Mouse (Mus musculus) lung, adult 18-20 months (tissue): Measurements from ENCODE around the gene Arhgap9.
"Not testable (repeated sequence)": the region's sequence is repeated elsewhere in the genome, so short reads cannot be mapped to it uniquely, and the experiment has no call there.

Source experiments
- DNase-seq, 2 experiments: peaks; one replicate each; pipeline ENCODE4 v3.0.0; 2022; ENCODE audit warnings: mixed read lengths in 2 of 2

Arhgap9 gene

DNA sequence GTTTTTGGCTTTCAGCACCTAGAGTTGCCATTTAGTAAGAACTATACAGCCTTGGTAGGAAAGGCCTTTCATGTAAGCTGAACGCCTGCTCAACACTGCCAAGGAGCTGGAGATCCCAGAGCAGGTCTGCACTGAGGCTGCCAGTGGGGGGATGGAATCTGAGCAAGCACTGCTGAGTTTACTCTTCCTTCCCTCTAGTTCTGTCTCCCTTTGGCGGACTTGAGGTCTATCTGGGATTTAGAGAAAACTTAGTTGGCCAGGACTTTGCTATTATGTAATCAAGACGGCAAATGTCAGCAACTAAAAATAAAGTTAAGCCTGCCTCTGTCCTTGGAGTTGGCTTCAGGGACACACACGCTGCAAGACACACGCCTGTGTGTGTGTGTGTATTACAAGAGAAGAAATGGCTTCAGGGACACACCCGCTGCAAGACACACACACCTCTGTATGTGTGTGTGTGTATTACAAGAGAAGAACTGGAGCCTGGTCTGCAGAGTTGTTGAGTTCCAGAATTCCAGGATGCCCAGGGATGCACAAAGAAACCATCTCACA lies 28.7 kb upstream of the Arhgap9 start:
- peak in 1 of 2 experiments; percentile 29 for DNase-seq

DNA sequence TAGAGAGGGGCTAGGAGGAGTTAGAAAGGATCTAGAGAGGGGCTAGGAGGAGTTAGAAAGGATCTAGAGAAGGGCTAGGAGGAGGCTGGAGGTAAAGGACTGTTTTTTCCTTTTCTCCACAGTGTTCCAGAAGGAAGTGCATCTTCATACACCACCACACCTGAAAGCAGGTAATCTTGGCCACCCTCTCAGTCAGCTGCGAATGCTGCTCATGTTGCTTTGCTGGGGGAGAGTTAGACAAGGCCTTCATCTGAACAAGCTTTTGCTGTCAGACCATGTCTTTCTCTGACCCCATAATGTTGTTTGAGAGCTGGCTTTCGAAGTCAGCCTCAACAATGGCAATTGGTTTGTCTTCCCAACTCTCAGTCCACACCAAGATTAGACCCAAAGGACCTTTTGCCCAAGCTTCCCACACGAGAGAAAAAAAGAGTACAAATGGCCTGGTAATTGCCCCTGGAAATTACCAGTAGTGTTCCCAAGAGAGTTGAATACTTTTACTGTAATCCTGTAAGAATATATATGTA lies 28.1 kb upstream of the Arhgap9 start:
- no peak for DNase-seq

DNA sequence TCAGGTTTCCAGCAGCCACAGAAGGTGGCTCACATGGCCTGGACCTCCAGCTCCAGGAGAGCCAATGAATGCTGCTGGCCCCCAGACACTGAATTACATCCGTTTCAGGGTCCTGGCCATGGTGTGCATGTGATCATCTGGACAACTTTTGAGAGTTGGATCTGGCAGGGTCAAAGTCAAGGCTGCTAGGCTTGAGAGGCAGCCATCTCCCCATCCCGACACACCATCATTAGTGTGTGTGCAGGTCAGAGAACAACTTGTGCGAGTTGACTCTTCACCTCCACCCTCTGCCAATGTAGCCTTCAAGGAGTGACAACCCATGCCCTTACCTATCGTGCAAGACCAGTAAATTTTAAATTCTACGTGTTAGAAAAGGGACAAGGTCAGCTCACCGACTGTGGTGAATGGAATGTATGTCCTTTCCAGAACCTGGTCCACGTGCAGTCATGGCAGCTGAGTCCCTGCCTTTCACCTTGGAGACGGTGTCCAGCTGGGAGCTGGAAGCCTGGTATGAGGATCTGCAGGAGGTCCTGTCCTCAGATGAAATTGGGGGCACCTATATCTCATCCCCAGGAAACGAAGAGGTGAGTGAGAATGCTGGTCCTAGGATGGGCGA lies 26.8 kb upstream of the Arhgap9 start:
- DNase-seq: no peak

DNA sequence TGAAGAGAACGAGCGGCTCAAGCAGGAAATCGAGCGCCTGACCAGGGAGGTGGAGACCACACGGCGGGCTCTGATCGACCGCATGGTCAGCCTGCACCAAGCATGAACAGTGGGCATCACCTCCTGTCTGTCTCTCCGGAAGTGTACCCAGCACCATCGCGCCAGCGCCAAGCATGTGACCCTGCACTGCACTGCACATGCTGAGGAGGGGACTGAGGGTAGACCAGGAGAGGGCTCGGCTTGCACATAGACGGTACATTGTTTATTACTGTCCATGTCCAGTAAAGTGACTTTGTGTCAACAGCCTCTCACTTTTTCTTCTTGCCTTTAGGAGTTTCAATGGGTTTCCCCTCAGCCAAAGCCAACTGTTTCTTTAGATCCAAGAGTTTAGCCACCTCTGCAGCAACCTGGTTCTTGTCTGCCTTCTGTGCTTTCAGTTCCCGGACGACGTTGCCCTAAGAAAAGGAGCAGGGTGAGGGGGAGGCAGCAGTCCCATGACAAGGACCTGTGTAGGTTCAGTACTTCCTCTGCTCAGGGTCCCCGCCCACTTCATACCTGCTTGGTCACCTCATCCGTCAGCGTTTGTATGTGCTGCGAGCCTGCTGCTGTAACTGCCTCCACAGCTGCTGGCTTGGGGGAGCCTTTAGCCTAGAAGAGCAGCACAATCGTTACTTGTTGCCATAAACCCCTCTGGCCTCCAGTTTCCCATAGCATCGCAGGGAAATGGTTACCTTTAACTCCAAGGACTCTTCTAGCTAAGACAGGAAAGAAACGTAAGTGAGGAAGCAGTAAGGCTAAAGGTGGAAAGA lies 25.6 kb upstream of the Arhgap9 start:
- no peak for DNase-seq

DNA sequence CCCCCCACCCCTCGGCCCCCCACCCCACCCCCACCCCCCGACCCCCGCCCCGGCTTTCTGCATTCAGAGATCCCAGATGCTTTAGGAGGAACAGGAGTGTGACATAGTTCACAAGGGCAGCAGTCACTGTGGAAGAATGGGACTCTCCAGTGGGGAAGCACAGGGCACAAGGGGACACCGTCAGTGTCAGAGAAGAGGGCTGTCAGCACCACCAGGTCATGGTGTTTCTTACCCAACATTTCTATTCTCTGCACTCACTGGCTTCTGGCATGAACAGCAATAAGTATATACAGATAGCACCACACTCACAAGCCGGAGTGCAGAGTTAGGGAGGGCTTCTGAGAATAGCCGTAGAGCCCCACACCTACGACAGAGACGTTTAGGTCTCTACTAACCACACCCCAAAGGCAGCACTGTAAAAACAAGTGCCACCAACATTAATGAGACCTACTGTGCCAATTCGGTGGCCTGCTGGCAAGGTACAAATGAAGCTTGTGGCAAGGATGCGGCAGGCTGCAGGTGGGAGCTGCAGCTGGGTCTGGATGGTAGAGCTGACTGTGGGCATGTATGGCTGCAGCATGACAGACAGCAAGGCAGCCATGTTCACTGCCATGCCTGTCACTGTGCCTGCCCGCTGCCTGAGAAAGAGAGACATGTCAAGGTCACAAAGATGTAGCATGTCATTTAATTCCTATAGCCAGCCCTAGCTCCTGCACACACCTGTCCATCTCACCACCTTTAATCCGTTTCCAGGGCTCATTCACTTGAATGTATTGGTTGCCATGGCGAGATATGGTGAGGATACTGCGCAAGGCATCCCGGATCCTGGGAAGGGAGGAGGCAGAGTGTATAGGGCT lies 24.5 kb upstream of the Arhgap9 start:
- DNase-seq: no peak

DNA sequence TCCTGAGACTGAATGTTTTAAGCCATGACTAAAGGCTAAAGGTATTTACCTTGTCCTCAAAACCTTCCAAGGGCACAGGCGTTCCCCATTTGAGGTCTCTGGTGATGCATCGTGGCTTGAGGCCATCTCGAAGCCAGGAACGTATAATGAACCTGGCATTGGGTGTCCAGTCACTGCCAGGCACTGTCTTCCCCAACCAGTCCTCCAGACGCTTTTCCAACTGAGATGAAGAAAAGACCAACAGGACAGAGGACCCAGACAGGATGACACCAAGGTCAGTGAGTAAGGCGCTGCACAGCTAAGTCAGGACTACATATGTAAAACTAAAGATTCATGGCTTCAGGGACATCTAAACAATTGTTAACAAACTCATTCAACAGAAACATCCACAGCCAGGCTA lies 21.4 kb upstream of the Arhgap9 start:
- no peak for DNase-seq

DNA sequence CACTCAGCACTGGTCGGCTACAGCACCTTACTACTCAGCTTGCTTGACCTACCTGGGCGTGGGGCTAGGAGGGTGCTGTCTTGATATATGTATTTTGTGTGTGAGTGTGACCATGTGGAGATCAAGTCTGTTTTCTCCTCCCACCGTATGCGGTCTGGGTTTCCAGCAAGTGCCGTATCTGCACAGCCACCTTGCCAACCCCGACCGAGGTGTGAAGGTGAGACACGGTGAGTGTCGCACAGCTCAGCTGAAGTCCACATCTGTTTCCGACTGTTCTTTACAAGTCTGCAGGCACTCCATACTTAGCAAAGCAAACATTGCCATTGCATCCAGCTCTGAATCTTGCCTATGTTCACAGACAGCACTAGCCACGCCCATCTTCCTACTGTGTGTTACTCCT lies 18.6 kb upstream of the Arhgap9 start:
- DNase-seq: no peak

DNA sequence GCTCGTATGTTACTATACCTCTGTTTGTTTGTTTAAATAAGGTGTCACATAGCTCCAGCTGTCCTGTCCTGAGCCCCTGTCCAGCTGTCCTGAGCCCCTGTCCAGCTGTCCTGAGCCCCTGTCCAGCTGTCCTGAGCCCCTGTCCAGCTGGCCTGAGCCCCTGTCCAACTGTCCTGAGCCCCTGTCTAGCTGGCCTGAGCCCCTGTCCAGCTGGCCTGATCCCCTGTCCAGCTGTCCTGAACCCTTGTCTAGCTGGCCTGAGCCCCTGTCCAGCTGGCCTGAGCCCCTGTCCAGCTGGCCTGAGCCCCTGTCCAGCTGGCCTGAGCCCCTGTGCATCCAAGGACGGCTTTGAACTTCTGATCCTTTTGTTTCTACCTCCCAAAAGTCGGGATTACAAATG lies 12.6 kb upstream of the Arhgap9 start:
- not testable (repeated sequence) for DNase-seq

DNA sequence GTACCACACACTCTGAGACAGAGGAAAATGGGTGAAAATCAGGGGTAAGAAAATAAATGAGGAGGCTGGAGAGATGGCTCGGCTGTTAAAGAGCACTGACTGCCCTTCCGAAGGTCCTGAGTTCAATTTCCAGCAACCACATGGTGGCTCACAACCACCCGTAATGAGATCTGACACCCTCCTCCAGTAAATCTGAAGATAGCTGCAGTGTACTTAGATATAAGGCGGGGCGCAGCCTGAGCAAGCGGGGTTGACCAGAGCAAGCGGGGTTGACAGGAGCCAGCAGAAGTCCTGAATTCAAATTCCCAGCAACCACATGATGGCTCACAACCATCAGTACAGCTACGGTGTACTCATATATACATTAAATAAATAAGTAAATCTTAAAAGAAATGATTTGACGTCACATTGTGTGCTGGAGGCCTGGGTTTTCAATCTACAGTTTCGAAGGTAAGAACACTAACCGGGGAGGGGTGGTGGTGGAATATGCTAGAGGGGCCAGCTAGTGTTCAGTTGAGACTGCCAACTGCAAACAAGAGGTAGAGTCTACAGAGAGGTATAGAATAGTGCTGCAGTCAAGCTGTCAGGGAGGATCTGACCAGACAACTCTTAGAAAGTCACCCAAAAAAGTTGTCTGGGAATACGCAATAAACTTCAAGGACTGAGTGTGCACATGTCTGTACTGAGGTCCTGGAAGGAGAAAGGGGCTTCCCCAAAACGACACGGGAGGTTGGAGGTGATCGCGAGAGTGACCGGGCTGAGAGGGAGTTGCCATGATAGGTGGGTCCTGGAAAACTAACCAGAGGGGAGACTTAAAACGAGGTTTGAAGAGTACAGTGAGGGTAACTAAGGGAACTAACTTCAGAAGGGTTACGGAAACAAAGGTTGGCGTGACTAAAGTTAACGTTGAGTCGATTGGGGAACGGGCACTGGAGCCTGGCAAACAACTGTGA lies 11.0 kb upstream of the Arhgap9 start:
- DNase-seq: peak in 1 of 2 experiments; percentile 37

DNA sequence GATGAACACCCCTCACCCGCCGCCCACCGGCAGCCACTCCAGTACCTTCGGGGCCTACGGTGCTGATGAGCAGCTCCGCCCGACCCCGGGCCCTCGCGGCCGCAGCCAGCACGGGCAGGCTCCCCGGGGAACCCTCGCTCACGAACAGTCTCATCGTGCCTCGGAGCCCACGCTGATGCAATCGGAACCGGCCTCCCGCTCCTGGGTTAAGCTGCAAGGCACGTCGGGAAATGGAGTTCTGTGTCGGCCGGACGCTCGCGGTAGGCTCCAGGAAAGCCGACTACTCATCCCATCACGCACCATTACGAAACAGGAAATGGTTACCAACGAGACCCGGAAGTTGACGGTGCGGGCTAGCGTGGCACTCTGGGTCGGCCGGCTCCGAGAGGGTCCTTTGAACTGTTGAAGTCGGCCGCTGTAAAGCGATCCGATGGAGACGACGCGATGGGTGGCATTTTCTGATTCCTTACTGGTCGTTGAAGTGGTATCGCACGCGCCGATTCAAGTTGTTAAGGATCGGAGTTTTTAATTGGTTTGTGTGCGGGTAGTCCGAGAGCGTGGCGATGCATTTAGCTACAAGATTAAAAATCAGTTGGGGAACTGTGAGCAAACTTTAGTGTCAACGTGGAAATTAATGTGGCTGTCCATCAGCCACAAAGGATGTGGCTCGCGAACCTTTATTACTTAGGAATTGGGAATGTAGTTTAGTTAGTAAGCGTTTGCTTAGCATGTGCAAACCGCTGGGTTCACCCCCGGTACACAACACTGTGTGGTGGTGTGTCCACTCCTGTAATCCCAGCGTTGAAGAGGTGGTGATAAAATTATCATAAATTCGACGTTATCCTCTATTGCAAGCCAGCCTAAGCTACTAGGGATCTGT lies 10.0 kb upstream of the Arhgap9 start, which contains the start of gene Mars:
Mars (minus strand) TSS at position 311 of the 880 bp plus-strand sequence.
- peak; percentile 96 to 97 for DNase-seq

DNA sequence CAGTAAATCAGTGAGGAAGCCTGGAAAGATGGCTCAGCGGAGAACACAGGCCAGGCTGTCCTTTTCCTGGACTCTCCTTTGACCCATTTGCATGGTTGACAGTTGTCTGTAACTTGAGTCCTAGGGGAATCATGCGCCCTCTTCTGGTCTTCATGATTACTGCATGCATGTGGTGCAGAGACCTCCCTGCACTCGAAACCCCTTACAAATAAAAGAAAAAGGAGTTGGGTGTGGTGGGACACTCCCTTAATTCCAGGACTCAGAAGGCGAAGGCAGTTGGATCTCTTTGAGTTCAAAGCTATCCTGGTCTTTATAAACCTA lies 9.4 kb upstream of the Arhgap9 start:
- DNase-seq: peak; percentile 82 to 89

DNA sequence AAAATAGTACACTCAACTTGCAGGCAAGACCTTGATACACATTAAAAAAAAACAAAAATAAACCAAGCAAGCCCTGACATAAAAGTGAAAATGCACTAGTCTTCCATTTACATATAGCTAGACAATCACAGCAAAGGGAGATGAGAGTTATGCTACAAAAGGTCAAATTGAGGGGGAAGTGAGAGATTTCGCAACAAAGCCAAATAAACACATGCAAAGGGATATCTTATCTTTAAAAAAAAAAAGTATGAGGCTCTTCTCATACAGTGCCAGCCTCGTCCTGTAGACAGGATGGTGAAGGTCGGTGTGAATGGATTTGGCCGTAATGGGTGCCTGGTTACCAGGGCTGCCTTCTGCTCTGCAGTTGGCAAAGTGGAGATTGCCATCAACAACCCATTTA lies 8.9 kb upstream of the Arhgap9 start:
- no peak for DNase-seq

DNA sequence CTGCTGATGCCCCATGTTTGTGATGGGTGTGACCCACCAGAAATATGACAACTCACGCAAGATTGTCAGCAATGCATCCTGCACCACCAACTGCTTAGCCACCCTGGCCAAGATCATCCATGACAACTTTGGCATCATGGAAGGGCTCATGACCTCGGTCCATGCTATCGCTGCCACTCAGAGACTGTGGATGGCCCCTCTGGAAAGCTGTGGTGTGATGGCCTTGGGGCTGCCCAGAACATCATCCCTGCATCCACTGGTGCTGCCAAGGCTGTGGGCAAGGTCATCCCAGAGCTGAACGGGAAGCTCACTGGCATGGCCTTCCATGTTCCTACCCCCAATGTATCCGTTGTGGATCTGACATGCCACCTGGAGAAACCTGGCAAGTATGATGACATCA lies 8.2 kb upstream of the Arhgap9 start:
- not testable (repeated sequence) for DNase-seq

DNA sequence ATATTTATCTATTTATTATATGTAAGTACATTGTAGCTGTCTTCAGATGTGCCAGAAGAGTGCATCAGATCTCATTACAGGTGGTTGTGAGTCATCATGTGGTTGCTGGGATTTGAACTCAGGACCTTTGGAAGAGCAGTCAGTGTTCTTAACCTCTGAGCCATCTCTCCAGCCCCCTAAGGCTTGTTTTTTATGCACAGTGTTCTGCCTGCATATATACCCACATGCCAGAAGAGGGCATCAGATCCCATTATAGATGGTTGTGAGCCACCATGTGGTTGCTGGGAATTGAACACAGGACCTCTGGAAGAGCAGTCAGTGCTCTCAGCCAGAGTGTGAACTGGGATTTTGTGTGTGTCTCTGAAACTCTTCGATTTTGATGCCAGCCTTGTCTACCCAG lies 6.8 kb upstream of the Arhgap9 start:
- DNase-seq: not testable (repeated sequence)

DNA sequence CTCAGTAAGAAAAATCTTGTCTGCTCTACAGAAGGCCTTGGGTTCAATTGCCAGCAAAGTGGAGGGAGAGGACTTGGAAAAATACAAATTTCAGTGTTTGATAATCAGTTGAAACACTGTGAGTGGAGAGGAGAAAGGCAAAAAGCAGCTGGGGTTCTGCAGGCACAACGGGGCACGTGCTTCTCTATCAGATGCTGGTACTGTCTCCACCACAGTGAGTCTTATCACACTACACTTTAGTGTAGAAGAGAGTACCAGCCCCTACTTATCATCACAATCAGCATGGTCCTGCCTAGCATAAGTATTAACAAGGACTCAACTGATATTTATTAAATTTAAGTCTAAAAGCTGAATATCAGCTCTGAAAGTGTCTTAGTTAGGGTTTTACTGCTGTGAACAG lies 4.5 kb upstream of the Arhgap9 start:
- no peak for DNase-seq

DNA sequence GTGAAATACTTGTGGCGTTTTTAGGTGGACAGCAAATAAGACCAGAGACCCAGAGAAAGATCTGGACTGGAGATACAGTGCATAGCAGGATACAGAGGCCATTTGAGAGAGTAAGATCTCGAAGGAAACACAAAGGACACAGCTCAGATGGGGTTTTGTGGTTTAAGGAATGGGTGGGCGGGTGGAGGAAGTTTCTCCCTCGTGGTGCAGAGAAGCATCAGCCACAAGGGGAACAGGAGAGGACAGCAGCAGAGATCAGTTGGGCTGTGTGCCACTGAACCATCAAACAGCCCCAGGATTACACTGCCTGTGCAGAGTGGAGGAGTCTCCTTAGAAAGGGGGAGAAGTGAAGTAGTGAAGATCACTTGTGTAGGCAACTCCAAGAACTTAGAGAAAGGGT lies 3.8 kb upstream of the Arhgap9 start:
- no peak for DNase-seq

DNA sequence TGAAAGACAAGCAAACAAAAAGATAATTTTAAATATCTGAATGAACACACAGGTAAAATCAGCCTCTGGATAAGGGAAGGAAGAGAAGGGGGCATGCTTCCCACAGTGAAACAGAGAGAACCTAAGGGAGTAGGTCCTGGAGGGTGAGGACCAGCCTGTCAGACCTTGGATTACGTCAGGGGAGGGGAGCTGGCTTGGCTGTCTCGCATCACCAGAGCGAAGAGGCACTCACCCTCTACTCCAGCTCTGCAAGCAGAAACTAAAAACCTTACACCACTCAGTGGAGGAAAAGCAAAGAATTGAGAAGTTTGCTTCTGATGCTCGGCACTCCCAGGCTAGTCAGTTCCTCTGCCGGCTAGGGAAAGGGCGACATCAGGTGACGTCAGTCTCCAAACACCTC lies 1.8 kb upstream of the Arhgap9 start:
- DNase-seq: no peak

DNA sequence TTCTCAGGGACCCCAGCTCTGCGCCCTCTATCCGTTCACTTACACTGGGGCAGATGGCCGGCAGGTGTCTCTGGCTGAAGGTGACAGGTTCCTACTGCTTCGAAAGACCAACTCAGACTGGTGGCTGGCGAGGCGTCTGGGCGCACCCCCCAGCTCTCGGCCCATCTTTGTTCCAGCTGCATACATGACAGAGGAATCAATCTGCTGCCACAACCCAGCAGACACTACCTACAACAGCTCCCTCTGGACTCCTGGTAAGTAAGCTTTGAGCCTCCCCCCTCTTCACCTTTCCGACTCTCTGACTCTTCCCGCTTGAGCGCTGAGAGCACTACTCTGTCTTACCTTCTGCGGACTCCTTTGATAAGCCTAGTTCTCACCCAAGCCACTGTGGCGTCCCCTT lies 414 bp downstream of the Arhgap9 start:
- no peak for DNase-seq

DNA sequence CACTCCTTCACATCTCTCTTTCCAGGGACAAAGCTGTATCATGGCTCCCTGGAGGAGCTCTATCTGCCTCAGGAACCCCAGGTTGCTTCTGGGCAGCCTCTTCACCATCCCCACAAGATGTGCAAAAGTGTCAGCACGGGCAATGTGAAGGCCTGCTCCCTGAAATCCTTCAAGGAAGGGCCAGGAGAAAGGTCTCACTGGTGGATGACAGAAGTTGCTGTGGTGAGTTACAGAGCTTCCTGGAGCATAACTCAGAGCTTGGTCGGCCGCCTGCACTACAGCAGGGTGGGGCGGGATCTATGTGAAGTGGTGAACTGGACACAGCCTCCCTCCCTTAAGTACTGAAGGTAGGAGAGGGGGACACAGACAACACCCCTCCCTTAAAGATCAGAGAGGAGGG lies 905 bp downstream of the Arhgap9 start:
- DNase-seq: no peak

DNA sequence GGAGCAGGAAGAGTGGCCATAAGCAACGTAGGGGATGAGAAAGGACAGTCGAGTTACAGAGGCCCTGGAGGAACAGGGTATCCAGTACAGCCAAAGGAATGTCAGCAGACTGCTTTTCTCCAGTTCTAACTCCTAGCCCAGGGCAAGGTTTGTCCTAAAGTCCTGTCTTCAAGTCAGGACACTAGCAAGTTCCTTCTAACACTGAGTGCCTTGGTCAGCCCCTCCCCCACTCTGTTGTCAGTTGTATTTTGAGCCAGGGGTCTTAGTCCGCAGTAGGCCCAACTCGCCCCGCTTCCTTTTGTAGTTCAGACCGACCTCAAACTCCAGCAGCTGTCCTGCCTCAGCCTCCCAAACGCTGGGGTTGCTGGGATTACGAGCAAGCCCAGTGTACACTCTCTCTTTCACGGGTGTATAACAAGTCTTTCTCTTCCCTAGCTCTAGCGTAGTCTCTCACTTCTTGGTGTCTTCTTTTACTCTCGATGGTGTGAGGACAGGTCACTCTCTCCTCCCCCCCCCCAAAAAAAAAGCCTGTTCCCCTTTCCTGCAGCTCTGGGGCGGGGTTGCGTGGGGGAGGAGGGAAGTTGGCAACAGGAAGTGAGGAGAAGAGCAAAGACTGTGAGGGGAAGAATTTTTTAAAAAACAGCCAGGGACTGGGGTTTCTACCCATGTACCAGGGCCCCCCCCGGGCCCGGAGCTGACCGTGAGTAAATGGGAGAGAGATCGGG lies 1.5 kb downstream of the Arhgap9 start:
- DNase-seq: peak; percentile 51 to 52
